Mouse (Mus musculus): Measurements from ENCODE around the gene Bpifb9a.
"Not testable (repeated sequence)": the region's sequence is repeated elsewhere in the genome, so short reads cannot be mapped to it uniquely, and the experiment has no call there.

Bpifb9a gene

GRCm38 (mm10) chr2:154257554-154257953 is at the start of gene Bpifb9a:
Gene Bpifb9a, plus strand, starts transcription at chr2:154257854.
- not testable (repeated sequence) for DNase-seq

DNA sequence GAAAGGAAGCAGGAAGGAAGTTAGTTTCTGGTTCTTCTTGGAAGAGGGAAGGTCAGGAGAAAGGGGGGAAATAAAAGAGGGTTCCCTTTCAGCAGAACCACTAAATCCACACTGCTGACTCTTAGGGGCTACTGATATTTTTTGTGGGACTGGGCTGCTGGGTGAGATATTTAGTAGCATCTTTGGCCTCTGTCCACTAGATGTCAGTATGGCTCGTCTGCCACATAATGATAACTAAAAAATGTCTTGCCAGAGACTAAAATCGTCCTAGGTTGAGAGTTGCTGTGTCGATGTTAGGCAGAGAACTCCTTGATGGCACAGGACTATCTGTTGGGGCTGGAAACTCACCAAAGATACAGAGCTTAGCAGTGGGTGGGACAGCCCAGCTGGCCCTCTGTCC is 48.5 kb upstream of the Bpifb9a start:
- DNase-seq = peak; percentile 20

DNA sequence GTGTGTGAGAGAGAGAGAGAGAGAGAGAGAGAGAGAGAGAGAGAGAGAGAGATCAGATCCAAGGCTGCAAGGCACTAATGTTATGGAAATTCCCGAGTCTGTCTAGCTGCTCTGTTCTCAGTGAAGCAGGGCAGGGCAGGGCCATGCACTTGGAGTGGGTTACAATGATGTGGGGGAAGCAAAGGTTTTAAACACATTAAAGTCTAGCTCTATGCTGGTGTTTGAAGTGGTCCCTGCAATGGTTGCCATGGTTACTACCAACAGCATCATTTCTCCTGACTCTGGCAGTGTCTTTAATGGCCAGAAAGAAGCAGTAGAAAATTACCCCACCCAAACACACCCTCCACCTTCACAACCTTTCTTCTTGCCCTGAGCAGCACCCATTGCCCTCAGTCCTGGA is 46.5 kb upstream of the Bpifb9a start:
- no peak for DNase-seq

DNA sequence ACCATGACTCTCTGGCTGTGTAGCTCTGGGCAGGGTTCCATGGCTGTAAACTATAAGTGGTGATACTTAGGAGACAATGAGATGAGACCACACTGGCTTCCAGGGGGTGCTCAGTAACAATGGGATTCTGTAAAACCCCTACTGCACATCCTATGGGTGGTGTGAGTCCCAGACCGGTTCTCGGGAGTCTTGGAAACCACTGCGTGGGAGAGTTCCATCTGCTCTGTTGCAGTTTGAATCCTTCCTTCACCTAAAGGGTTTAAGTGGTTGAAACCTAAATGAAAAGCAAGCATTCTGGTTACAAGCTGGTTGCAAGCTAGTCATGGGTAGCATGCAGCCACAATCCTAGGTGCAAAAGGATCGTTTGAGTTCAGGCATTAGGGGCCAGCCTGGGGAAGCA is 45.8 kb upstream of the Bpifb9a start:
- no peak for DNase-seq

GRCm38 (mm10) chr2:154215191-154215590 is 42.5 kb upstream of the Bpifb9a start:
- peak; percentile 88 for DNase-seq

- DNase-seq = no peak
These were observed 37.7 kb upstream of the Bpifb9a start for GRCm38 (mm10) chr2:154219950-154220349.

DNA sequence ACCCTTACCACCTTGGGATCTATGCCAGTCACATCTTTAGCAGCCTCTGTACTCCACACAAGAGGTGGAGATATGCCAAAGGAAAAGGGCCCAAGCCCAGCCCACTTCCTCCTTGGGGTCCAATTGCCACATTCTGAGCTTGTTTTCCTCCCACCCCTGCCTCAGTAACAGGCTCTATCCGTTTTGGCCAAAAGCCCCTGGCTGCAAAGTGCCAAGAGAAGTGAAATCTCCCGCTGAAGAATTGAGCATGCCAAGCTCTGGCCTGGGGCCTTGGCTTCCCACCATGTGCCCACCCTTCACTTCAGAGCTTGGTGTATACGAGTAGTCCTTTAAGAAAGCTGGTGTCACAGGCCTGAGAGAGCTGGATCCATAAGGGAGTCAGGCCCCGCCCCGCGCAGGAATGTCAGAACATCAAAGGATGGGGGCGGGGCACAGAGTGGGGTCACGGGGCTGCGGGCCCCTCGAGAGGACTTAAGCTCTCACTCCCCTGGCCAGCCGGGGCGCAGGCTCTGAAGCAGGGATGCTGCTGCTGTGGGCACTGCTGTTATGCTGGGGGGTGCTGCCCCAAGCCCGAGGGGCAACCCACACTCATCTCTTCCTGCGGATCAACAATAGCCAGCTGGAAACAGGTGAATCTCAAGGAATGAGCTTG is 34.3 kb upstream of the Bpifb9a start, which contains the start of gene Bpifb5:
TSS of gene Bpifb5 (plus strand) at position 478 of the 652 bp plus-strand sequence.
- peak; percentile 61 for DNase-seq

GRCm38 (mm10) chr2:154223917-154224273 is 33.8 kb upstream of the Bpifb9a start:
- no peak for DNase-seq

DNA sequence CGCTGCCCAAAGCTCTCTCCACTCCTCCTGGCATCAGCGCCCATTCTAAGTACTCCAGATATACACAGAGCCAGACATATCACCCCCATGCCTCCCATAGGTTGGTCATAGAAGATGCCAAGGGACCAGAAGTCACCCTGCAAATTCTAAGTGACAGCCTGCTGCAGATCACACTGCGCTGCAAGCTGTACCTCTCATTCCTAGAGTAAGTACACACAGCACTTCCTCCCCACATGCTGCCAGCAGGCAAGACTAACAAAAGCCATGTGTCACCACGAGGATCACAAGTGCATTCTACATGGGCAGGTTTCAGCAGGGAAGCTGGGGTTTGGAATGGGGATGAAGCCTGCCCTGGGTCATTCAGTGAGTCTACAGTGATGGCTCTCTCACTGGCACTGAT is 30.7 kb upstream of the Bpifb9a start:
- DNase-seq = no peak

GRCm38 (mm10) chr2:154227830-154228229 is 29.8 kb upstream of the Bpifb9a start:
- DNase-seq = no peak

GRCm38 (mm10) chr2:154233426-154233825 is 24.2 kb upstream of the Bpifb9a start:
- DNase-seq = no peak

- peak; percentile 52 for DNase-seq
These were observed 16.9 kb upstream of the Bpifb9a start for GRCm38 (mm10) chr2:154240771-154241170.

DNA sequence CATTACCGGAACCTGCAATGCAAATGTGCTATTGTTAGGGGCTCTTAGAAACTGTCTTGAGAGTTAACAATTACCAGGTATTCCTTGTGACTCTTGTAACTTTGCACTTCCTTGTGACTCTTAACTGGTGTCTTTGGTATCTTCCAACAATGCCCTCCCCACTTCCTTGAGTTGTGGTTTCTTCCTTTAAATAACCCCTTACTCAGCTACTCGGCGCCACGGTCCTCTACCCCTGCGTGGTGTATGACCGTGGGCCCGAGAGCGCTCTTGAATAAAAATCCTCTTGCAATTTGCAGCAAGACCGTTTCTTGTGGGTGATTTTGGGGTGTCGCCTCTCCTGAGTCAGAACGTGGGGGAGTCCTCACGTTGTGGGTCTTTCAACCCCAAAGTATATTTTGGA is 14.9 kb upstream of the Bpifb9a start:
- DNase-seq = not testable (repeated sequence)

DNA sequence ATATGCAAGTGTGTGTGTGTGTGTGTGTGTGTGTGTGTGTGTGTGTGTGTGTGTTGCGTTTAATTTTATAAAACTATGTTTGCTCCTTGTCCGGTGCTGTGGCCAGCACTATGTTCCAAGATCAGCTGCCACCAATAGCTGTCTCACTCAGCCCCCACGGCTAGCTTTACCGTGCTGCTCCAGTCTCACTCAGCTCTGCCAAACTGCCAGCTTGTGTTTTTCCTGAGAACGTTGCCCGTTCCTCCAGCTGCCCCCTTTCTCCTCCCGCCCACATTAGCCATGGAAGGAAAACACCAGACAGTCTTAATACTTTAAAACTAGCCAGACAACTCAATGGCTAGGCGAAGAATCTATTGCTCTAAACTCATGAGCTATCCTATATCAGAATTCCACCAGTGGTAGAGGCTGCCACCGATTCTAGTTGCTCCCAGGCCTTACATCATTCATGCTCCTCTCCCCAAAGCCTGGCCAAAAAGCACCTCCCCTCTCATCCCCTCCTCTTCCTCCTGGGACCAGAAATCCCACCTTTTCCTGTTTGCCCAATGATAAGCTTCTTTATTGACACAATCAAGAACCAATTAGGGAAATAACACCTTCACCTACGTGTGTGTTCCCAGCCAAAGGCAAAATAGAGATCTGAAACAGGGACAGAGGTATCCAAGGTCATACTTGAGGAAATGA is 14.2 kb upstream of the Bpifb9a start:
- DNase-seq = no peak

- DNase-seq = no peak
These were observed 12.3 kb upstream of the Bpifb9a start for GRCm38 (mm10) chr2:154245322-154245721.

- DNase-seq = not testable (repeated sequence)
These were observed 2.4 kb upstream of the Bpifb9a start for GRCm38 (mm10) chr2:154255254-154255653.

DNA sequence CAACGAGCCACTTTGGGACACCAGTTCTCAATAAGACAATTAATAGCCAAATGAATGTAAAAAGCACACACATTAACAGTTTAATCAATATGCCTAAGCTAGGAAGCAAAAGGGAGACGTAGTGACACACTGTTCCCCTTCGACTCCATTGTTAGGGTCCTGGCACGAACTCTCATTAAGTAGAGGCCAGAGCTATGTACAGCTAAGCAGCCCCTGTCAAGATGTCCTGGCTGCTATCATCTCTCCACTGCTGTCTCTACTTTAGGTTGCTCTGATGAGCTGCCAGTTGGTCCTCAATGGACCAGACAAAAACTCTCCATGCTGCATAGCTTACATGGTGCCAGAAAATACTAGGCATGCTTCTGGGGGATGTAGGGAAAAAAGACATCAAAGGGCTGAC is 1.9 kb upstream of the Bpifb9a start:
- DNase-seq = no peak

DNA sequence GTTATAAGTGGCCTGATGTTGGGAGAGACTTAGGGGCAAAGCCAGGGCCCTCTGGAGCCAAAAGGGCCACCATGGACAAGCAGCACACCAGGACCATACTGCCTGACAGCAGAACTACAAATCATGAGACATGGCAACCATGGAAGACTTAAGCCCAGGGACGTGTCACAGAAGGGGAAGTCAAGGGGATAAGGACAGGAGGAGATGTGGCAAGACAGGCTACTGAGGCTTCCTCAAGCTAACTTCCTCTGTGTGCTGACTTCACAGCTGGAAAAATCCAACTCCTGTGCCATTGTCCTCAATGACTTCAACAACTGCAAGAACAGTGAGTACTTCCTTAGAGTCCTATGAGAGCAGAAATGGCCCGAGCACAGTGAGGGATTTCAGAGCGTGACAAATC is 6.7 kb downstream of the Bpifb9a start:
- not testable (repeated sequence) for DNase-seq

DNA sequence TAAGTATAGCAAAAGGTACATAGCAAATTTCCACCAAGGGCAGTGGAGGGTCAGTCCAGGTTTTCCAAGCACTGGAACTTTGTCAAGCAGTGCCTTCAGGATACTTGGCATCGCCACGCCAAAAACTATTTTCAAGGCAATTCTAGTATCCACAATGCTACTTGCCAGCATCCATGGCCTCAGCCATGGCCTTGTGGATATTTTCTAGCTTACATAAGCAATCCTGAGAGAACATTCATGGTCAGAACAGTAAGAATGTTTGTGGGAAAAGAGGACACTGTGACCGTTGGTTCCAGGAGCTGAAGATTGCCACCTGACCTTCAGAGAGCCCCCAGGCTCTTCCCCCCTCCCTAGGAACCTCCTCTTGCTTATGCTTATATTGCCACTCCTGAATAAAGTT is 34.2 kb downstream of the Bpifb9a start:
- not testable (repeated sequence) for DNase-seq

DNA sequence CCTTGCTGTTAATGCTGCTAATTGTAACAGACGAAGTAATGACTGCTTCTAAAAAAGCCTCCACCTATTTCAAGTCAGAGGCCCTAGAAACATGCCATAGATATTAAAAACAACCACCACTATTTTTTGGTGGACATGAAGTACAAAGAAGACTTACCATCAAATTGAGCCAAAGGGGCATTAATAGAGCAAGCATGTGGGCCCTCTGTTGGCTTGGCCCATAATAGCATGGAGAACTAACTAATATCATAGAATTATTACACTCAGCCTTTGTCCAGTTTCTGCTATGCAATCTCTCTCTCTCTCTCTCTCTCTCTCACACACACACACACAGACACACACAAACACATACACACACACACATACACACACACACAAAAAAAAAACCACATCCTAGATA is 35.2 kb downstream of the Bpifb9a start:
- DNase-seq = no peak

DNA sequence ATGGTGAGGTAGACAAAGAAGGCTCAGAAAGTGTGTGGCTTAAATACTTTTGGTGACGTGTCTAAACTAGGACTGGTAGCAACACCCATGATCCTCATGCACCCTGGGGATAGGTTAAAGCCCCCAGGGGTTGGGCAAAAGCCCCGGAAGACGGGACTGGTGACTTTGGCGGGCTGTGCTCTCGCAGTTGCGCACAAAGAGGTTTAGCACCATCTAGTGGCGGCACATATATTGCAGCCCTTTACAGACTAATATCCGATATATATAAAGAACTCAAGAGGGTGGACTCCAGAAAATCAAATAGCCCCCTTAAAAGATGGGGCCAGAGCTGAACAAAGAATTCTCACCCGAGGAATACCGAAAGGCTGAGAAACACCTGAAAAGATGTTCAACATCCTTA is 37.1 kb downstream of the Bpifb9a start:
- DNase-seq = peak; percentile 67

GRCm38 (mm10) chr2:154300496-154300895 is 42.8 kb downstream of the Bpifb9a start:
- peak; percentile 85 for DNase-seq

GRCm38 (mm10) chr2:154301763-154302162 is 44.1 kb downstream of the Bpifb9a start:
- no peak for DNase-seq

DNA sequence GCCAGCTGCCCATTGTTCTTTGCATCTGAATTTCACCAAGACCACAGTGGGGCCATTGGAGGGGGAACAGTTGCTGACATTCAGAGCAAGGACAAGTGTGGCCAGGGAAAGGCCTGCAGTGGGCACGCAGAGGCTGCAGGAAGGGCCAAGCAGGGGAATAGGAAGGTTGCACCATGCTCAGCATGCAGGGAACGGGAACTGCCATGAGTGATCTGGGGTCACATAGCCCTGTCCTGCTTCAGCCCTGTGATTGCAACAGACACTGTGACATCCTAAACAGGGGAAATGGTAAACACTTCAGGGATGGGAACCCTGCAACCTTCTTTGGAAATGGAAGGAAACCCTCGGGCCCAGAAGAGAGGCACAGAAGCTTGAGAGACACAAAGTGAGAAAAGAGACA is 47.0 kb downstream of the Bpifb9a start:
- DNase-seq = not testable (repeated sequence)

DNA sequence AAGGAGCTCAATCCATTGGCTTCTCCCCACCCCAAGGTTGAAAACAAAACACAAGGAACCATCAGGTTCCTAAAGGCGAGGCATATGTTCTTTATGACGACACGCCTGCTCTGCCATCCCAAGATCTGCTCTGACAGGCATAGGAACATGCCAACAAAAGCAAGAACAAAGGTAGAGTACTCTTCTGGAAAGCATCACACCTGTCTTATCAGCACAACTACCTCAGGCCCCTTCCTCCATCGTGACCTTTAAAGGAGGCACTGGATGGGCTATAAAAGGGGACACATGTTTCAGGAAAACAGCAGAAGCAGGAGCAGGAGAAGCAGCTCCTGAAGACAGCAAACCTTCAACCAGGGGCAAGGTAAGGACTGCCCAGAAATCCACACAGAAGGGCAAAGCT is 49.3 kb downstream of the Bpifb9a start, which contains the start of gene Bpifb9b:
TSS of gene Bpifb9b (plus strand) at position 301 of the 400 bp plus-strand sequence.
- DNase-seq = not testable (repeated sequence)

Measured in lung, postnatal 14 days (tissue).